Mouse (Mus musculus): ENCODE results near the gene 1700123O20Rik.

1700123O20Rik gene

GRCm38 (mm10) chr14:54678657-54679304, 7.2 kb upstream of the 1700123O20Rik start:
- no peak for DNase-seq (ENCODE audit: low spot score)

DNA sequence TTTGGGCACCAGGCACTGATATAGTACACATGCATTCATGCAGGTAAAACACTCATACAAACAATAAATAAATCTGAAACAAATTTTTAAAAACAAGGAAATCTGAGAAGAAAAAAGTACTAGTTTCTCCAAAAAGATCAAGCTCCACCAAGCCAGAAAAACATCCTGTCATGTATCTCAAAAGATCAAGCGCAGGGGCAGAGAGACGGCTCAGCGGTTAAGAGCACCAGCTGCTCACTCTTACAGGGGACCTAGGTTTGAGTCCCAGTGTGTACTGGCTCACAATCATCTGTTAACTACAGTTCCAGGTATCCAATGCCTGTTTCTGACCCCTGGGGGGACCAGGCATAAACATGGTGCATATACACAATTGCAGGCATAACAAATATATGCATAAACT, 3.6 kb upstream of the 1700123O20Rik start:
- DNase-seq (ENCODE audit: low spot score): no peak

- DNase-seq (ENCODE audit: low spot score): no peak
Measured at GRCm38 (mm10) chr14:54685471-54685870, 545 bp upstream of the 1700123O20Rik start.

DNA sequence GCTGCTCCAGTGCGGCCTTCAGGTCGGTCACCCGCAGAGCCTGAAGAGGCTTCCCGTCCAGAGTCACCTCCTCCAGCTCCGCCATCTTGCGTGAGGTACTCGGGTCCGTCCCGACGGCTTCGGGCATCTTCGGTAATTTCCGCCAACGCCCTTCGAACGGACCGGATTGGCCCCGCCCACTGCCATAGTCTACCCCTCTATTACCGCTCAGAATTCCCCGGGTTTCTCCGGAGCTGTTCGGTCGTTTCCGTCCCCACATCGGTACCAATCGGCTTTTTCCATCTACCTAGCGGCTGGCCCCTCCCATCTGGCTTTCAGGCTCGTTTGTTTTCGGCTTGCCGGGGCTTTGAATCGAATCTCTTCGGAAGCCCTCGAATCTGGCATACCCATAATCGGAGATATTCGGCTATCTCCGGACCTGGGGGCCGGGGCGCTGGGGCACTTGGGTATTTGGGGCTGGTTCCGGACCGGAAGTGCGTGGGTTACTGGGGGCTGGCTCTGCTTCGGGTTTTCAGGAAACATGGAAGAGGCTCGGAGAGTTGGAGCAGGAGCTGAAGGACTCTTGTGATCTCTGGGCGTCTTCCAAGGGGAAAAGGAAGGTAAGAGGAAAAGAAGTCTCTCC, 617 bp downstream of the 1700123O20Rik start, which contains the start of gene Acin1:
TSS of gene Acin1 (minus strand) at position 410 of the 622 bp plus-strand sequence.
- DNase-seq (ENCODE audit: low spot score): peak; percentile 100

GRCm38 (mm10) chr14:54687251-54687650, 1.2 kb downstream of the 1700123O20Rik start:
- DNase-seq (ENCODE audit: low spot score): no peak

- DNase-seq (ENCODE audit: low spot score): no peak
Measured at GRCm38 (mm10) chr14:54695042-54695441, 9.0 kb downstream of the 1700123O20Rik start.

GRCm38 (mm10) chr14:54696752-54697151, 10.7 kb downstream of the 1700123O20Rik start:
- no peak for DNase-seq (ENCODE audit: low spot score)

DNA sequence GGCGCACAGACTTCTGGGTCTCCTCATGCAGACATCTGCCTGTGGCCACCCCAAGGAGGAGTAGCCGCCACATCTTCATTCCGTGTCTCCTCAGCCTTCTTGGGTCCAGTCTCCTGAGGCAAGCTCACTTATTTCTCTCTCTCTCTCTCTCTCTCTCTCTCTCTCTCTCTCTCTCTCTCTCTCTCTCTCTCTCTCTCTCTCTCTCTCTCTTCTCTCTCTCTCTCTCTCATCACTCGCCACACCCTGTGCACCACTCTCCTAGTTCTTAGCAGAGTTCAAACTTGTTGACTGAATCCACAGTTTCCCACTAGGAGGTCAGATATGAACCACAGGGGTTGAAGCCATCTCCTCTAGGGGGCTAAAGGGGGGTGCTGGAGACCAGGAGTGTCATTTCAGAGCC, 12.7 kb downstream of the 1700123O20Rik start, which contains the start of gene Gm29776:
TSS of gene Gm29776 (minus strand) at position 101 of the 400 bp plus-strand sequence.
- no peak for DNase-seq (ENCODE audit: low spot score)

DNA sequence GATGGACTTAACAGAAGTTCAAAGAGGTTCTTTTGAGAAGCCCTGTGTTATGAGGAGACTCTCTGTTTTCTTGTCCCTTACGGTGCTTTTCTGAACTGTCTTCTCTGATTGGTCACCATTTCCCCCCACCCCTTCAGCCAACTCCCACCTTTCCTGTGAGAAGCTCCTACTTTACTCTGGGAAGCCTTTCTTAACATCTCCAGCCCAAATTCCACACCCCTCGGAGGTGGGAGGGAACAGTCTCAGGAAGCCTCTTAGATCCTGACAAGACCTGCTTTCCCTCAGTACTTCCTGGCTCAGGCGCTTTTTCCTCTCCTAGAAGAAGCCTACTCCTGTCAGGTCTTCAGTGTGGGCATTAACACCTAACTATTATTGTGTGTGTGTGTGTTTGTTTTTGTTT, 13.6 kb downstream of the 1700123O20Rik start:
- no peak for DNase-seq (ENCODE audit: low spot score)

DNA sequence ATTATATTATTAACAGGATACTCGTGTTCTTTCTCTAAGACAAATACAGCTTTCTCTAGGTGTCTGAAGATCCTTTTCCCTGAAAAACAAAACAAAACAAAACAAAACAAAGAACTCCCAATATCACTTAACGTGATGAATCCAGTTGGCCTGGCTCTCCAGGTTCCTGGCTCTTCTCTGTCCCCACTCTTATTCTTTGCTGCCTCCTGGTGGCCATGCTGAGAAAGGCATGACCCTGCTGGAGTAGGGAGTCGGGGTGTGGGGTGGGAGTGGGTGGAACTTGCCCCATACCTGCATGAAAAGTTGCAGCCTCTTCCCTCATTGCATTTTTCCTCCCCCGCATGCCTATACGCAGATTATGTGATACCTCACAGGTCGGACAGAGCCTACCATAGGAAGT, 15.3 kb downstream of the 1700123O20Rik start:
- DNase-seq (ENCODE audit: low spot score): peak; percentile 71

GRCm38 (mm10) chr14:54703207-54703606, 17.2 kb downstream of the 1700123O20Rik start:
- DNase-seq (ENCODE audit: low spot score): no peak

DNA sequence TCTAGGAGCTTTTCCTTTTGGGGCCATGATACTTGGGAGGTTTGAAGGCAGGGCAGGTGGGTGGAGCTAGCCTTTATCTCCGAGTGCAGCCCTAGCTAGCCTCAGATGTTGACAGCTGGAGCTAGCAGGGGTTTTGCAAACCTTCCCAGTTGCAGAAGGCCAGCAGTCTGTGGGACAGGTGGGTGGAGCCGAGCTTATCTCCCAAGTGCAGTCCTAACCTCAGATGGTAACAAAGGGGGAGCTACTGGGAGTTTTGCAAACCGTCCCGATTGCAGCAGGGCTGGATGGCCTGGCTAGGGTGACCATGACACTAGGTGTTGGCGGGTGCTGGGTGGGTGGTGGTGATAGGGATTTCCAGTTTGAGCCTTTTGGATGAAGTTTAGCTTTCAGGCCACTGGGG, 19.8 kb downstream of the 1700123O20Rik start:
- DNase-seq (ENCODE audit: low spot score): peak; percentile 82

DNA sequence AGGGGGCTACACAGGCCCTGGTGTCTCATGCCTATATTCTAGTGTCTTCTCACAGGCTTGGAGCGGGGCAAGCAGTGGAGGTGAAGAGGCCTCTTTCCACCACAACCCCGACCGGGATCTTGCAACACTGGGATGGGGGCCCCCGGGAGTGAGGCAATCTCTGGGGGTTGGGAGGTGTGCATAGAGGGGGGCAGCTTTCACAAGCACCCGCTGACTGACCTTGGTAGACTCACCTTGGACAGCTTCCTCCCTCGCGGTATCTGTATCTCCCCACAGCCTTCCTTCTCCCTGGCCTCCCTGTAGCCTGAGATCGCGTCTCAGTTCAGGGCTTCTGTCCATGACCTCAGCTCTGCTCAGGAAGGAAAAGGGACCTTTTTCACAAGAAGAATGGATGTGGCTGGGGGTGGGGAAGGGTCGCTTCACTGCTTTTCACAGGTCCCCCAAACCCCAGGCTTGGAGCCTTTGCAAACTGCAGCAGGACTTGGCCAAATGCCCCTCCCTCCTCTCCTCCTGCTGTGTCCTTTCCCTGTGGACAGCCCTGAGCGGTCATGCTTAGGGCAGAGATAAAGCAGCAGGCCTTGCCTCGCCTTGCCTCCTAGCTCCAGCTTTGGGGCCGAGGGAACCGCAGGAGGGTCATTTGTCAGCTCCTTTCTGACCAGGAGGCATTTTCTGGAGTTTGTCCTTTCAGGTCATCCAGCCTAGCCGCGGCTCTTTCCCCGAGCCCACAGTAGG, 20.7 kb downstream of the 1700123O20Rik start:
- DNase-seq (ENCODE audit: low spot score): no peak

DNA sequence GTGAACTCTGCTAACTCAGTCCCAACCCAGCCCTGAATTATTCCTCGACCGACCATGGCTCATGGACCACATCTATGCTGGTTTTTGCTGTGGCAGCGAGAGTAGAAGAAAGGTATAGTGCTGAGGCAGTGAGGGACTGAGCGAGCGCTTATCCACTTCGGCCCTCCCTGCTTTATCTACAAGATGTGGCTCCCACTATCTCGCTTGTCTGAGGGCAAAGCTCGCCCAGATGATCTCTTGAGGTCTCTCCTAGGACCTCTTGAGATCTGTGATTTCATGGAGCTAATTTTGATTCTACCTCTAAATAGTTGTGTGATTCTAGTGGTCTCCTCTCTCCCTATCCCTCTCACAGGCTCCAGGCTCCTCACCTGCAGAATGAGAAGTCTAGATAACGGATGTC, 23.0 kb downstream of the 1700123O20Rik start:
- no peak for DNase-seq (ENCODE audit: low spot score)

- no peak for DNase-seq (ENCODE audit: low spot score)
Measured at GRCm38 (mm10) chr14:54712074-54712473, 26.1 kb downstream of the 1700123O20Rik start, which contains the start of gene Cebpe. TSS of gene Cebpe (minus strand) at chr14:54712174.

GRCm38 (mm10) chr14:54712861-54713260, 26.8 kb downstream of the 1700123O20Rik start:
- DNase-seq (ENCODE audit: low spot score): no peak

GRCm38 (mm10) chr14:54714121-54714520, 28.1 kb downstream of the 1700123O20Rik start:
- peak; percentile 67 for DNase-seq (ENCODE audit: low spot score)

- no peak for DNase-seq (ENCODE audit: low spot score)
Measured at GRCm38 (mm10) chr14:54714617-54715081, 28.6 kb downstream of the 1700123O20Rik start.

DNA sequence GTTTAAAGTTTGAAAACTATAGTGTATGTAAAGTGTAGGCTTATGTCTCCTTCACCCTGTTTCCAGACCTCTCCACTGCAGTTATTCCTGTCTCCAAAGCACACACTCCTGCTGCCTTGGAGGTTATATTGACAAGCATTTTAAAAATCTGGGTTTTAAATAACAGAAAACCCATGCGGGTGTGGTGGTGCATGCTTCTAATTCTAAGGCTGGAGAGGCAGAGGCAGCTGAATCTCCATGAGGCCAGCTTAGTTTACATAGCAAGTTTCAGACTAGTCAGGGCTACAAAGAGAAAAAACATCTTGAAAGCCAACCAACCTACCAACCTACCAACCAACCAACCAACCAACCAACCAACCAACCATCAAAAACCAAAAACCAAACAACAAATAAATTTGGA, 29.4 kb downstream of the 1700123O20Rik start:
- no peak for DNase-seq (ENCODE audit: low spot score)

- no peak for DNase-seq (ENCODE audit: low spot score)
Measured at GRCm38 (mm10) chr14:54720041-54720440, 34.0 kb downstream of the 1700123O20Rik start.

DNA sequence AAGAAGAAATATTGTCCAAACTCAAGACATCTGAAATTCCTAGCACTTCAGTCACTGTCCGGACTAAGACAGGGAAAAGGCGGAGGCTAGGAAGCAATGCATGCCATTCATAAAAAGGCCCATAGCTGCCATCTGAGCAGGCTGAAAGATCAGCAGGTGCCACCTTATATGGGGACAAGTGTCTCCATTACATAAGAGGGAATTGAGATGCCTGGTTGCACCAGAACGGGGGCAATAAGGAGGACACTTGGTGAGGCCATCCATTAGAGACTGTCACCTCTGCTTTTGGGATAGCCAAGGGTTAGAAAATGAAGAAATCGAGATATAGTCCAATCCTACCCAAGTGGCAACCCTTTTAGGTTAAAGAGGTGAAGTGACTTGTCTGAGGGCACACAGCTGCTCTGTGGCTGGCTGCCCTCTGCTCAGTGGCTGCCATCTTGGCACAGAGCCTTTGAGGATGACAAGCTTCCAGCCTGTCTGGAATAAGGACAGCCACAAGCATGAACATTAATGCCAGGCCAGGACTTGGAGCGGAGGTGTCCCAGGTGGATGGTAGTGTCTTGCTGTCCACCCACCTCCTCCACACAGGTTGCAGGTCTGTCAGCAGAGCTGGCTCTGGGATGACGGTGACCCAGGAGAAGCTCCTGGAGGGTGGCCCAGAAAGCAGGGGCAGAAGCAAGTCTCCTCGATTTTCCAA, 34.8 kb downstream of the 1700123O20Rik start:
- DNase-seq (ENCODE audit: low spot score): no peak

GRCm38 (mm10) chr14:54721711-54722110, 35.7 kb downstream of the 1700123O20Rik start:
- DNase-seq (ENCODE audit: low spot score): no peak

Data from spleen, adult 12 weeks (tissue).